Mouse (Mus musculus): ENCODE measurements at regions not wholly inside any gene's neighbourhood (a gene's known extent, or its start where the extent isn't known, plus 50 kb on each side); places are given as distances from the start of the nearest gene placed in this dataset.

- no peak for DNase-seq
These were observed 117.4 kb upstream of the Lyplal1 start for GRCm38 (mm10) chr1:186234536-186234935.

DNA sequence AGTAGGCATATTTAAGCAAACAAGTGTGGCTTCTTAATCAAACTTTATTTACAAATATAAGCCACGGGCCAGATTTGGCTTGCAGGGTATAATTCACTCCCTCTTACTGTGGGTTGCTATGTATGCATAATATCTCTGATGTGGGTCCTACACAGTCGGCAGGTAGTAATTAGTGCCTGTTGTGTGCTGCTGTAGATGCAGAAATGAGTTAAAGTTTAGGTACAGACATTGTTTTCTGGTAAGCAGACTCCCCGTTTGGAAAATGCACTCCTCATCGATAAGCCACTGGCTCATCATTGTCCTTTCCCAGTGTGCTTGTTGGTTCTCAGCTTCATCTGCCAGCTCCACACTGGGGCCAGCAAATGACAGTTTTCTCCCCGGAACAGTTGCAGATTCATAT is 113.4 kb upstream of the Lyplal1 start:
- DNase-seq: no peak

DNA sequence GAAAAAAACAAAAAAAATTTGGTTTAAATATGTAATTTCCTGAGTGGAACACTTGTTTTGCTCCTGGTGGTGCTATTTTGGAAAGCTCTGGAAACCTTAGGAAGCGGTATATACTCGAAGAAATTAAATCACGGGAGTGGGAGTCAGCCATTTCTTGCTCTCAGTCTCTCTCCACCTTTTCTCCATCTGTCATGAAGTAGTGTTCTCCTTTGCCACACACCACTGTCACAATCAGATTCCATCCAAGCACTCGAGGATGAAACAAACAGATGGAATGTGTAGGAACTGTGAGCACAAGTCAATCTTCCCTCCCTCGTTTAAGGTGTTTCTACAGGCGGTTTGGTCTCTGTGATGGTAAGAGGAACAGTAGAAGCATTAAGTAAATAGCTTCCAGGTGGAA is 112.7 kb upstream of the Lyplal1 start:
- DNase-seq: no peak

DNA sequence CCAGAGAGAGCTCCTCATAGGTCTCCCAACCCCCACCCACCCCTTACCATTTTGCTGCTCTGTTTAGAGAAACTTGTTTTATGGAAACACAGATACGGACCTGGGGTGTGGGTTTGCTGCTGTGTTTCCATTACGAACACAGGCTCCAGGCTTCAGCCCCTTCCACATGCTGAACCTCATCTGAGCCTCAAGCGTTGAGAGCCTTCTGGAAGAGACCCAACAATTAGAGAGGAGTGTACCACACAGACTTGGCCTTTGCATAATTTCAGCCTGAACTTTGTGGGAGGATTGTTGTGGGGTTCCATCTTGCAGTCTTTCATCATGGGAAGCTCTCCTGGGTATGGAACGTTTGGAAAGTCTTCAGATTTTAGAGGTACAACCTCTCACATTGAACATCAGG is 111.3 kb upstream of the Lyplal1 start:
- DNase-seq: no peak

- no peak for DNase-seq
These were observed 107.1 kb upstream of the Lyplal1 start for GRCm38 (mm10) chr1:186224231-186224630.

GRCm38 (mm10) chr1:186223417-186223816 is 106.3 kb upstream of the Lyplal1 start:
- DNase-seq: no peak

DNA sequence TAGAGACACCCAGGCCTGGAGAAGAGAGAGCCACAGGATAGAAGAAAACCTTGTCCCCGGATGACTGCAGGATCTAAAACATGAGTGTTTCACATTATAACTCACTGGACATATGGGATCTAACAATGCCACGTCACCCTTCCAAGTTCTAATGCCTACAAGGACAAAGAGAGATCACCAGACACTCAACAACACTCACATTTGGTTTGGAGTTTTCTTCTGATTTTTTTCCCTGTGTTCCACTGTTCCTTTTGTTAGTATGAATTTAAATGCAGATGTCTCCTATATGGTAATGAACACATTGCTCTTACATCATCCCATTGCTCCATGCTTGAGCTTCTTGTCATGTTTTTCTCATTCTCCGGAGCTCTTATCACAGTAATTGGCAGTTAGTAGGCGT is 101.9 kb upstream of the Lyplal1 start:
- DNase-seq: no peak

GRCm38 (mm10) chr1:186217198-186217597 is 100.1 kb upstream of the Lyplal1 start:
- no peak for DNase-seq

GRCm38 (mm10) chr1:186204151-186204550 is 87.0 kb upstream of the Lyplal1 start:
- DNase-seq: no peak

DNA sequence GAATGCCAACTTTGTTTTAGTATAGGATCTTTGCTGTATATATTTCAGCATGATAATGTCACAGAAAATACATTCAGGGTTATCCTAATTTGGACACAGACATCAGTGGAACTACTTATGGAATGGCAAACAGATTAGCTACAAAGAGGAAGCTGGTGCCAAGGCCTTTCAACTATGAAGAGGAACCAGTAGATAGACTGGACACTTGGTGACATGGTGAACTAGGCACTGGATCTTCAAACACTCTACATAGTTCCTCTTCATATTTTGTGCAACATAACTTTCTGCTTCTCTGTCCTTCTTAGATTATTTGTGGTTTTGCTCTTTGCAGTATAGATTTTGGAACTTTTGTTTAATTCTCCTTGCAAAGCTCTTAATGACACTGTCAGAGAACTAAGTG is 85.4 kb upstream of the Lyplal1 start:
- no peak for DNase-seq

- DNase-seq: no peak
These were observed 81.3 kb upstream of the Lyplal1 start for GRCm38 (mm10) chr1:186198391-186198790.

GRCm38 (mm10) chr1:186197057-186197456 is 79.9 kb upstream of the Lyplal1 start:
- DNase-seq: no peak

DNA sequence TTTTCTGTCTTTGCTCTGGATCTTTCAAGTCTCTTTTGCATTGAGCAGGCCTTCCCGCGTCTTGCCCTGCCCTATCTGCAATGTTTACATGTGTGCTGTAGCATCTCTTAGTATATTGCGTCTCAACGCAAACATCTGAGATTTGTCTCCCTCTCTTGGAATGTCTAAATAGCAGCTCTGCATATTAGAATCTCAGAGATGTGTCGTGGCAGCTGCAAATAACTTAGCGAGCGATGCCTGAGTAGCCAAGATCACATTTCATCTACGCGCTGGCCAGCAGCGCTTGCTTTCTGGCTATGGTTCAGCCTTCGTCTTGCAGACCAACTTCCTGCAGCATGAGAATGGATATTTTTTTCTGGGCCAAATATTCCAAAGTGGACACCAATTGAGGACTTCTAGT is 72.3 kb upstream of the Lyplal1 start:
- DNase-seq: no peak

GRCm38 (mm10) chr1:186187372-186187771 is 70.3 kb upstream of the Lyplal1 start:
- no peak for DNase-seq

GRCm38 (mm10) chr1:186183204-186183651 is 66.1 kb upstream of the Lyplal1 start:
- DNase-seq: no peak

GRCm38 (mm10) chr1:186182498-186183203 is 65.5 kb upstream of the Lyplal1 start:
- peak; percentile 73 for DNase-seq

DNA sequence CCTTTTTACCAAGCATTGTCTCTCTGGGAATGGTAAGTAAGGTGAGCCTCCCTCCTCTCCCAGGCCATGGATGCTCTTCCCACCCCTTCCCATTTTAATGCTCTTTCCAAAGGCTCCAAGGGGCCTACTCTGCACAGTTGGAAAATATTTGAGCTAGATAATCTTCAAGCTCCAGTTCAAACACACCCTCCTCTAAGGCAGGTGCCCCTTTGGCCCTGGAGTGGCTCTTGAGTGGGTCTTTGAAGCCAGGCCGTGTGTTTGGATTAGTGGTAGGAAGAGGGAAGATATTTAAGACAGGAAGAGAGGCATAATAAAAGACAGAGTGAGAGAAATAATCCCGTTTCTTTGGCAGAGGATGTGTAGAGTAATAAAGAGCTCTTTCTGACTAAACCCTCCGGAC is 59.9 kb upstream of the Lyplal1 start:
- DNase-seq: no peak

- DNase-seq: no peak
These were observed 56.4 kb upstream of the Lyplal1 start for GRCm38 (mm10) chr1:186173472-186174014.

DNA sequence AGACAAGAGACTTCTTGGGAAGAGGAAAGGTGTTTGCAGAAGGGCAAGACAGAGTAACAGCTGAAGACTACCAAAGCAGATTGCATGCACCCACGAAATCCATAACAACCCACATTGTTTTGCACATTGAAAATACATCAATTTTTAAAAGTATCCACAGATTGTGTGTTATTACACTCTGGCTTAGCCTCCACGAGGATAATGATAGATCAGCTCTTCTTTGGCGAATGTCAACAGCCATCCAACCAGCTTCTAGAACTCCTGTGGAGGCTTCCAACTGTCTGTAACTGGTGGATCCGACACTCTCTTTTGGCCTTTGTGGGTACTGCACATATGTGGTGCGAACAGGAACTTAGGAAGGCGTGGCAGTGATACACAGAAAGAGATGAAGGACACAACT is 54.6 kb upstream of the Lyplal1 start:
- no peak for DNase-seq

All from adrenal gland, adult 2 months (tissue).